Mouse (Mus musculus): ENCODE measurements at regions not wholly inside any gene's neighbourhood (a gene's known extent, or its start where the extent isn't known, plus 50 kb on each side); places are given as distances from the start of the nearest gene placed in this dataset.
A peak's percentile ranks its signal among the peaks of the same experiment; 100 is the strongest.

DNA sequence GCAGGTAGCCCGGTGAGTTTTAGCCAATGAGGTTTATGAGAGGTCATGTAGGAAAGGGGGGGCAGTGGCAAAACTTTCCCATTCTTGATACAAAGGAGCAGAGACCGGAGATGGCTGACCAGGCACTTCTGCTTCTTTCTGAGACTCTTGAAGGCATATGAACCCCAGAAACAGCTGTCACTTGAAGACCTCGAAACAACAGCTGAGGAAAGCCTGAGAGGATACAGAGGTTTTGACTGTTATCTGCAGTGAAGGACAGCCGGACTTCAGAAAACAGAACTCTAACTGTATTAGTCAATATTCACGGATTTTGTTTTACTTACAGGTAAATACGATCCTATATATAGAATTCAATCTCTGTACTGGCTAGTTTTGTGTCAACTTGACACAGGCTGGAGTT lies 50.0 kb upstream of the Tiparp start:
- 87% methylated on average over 6 of the region's 6 CpGs for WGBS
- ATAC-seq (ENCODE audit: insufficient number of reproducible peaks, insufficient read depth, low FRiP score, low TSS enrichment, low read depth): no peak
- no peak overlapping the region for H3K4me2 ChIP-seq
- no peak overlapping the region for H3K27ac ChIP-seq
- no peaks in the 10 kb centered on the region for H3K27me3 ChIP-seq
- no peaks in the 10 kb centered on the region for H3K9me3 ChIP-seq
- no peak overlapping the region for H3K4me3 ChIP-seq
- no peaks in the 10 kb centered on the region for H3K36me3 ChIP-seq
- H3K4me1 ChIP-seq: peaks cover 29% of the 10 kb centered on the region
- H3K9ac ChIP-seq: no peak overlapping the region

GRCm38 (mm10) chr3:65477111-65477510 lies 51.1 kb upstream of the Tiparp start:
- no peaks in the 10 kb centered on the region for H3K36me3 ChIP-seq
- H3K9ac ChIP-seq: no peak overlapping the region
- H3K4me2 ChIP-seq: no peak overlapping the region
- ATAC-seq (ENCODE audit: insufficient number of reproducible peaks, insufficient read depth, low FRiP score, low TSS enrichment, low read depth): no peak
- WGBS: 40% methylated on average over 4 of the region's 4 CpGs
- H3K27me3 ChIP-seq: no peaks in the 10 kb centered on the region
- H3K4me1 ChIP-seq: peaks cover 19% of the 10 kb centered on the region
- no peaks in the 10 kb centered on the region for H3K9me3 ChIP-seq
- no peak overlapping the region for H3K4me3 ChIP-seq
- no peak overlapping the region for H3K27ac ChIP-seq

- H3K4me1 ChIP-seq: peaks cover 17% of the 10 kb centered on the region; the same call in 1 of the 2 replicates
- H3K36me3 ChIP-seq: no peaks in the 10 kb centered on the region
- H3K27me3 ChIP-seq: no peaks in the 10 kb centered on the region
- no peak overlapping the region for H3K4me2 ChIP-seq
- H3K4me3 ChIP-seq: no peak overlapping the region
- no peak overlapping the region for H3K27ac ChIP-seq
- H3K9me3 ChIP-seq: no peaks in the 10 kb centered on the region
- 66% methylated on average over 19 of the region's 19 CpGs for WGBS
- no peak overlapping the region for H3K9ac ChIP-seq
- no peak for ATAC-seq (ENCODE audit: insufficient number of reproducible peaks, insufficient read depth, low FRiP score, low TSS enrichment, low read depth)
Measured at GRCm38 (mm10) chr3:65476091-65476953, 51.9 kb upstream of the Tiparp start.

GRCm38 (mm10) chr3:65474585-65474984 lies 53.6 kb upstream of the Tiparp start:
- no peaks in the 10 kb centered on the region for H3K36me3 ChIP-seq
- no peaks in the 10 kb centered on the region for H3K9me3 ChIP-seq
- H3K4me2 ChIP-seq: no peak overlapping the region
- H3K4me1 ChIP-seq: peaks cover 17% of the 10 kb centered on the region; the same call in 1 of the 2 replicates
- no peak overlapping the region for H3K4me3 ChIP-seq
- ATAC-seq (ENCODE audit: insufficient number of reproducible peaks, insufficient read depth, low FRiP score, low TSS enrichment, low read depth): no peak
- H3K27ac ChIP-seq: no peak overlapping the region
- WGBS: 46% methylated on average over 7 of the region's 7 CpGs
- H3K27me3 ChIP-seq: no peaks in the 10 kb centered on the region
- H3K9ac ChIP-seq: no peak overlapping the region

- Histone ChIP-seq H3K27ac (no peak overlapping the region), H3K27me3 (no peaks in the 10 kb centered on the region), H3K9me3 (no peaks in the 10 kb centered on the region), H3K4me1 (peaks cover 11% of the 10 kb centered on the region; the same call in 1 of the 2 replicates), H3K36me3 (no peaks in the 10 kb centered on the region), H3K4me2 (no peak overlapping the region), H3K4me3 (no peak overlapping the region), H3K9ac (no peak overlapping the region)
- 82% methylated on average over 7 of the region's 7 CpGs for WGBS
- ATAC-seq (ENCODE audit: insufficient number of reproducible peaks, insufficient read depth, low FRiP score, low TSS enrichment, low read depth): no peak
Measured at GRCm38 (mm10) chr3:65471796-65472195, 56.4 kb upstream of the Tiparp start.

DNA sequence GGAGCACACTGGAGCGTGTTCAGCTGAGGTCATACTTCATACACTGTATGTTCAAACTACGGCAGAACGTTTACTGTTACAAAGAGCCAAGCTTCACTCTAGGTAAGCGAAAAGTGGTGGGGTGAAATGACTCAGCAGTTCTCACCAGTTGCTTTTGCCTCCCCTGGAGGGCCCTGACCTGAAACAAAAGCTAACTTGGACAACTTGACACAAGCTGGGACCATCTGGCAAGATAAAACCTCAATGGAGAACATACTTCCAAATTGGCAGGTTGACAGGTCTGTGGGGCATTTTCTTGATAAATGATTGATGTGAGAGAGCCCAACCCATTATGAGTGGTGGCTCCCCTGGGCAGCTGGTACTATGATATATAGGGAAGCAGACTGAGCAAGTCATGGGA lies 59.0 kb upstream of the Tiparp start:
- Histone ChIP-seq H3K4me3 (no peak overlapping the region), H3K27me3 (no peaks in the 10 kb centered on the region), H3K4me2 (no peak overlapping the region), H3K9ac (no peak overlapping the region), H3K4me1 (peaks cover 4% of the 10 kb centered on the region; the same call in 1 of the 2 replicates), H3K27ac (no peak overlapping the region), H3K36me3 (no peaks in the 10 kb centered on the region), H3K9me3 (no peaks in the 10 kb centered on the region)
- ATAC-seq (ENCODE audit: insufficient number of reproducible peaks, insufficient read depth, low FRiP score, low TSS enrichment, low read depth): no peak
- WGBS: 82% methylated on average over 4 of the region's 4 CpGs

- H3K4me2 ChIP-seq: no peak overlapping the region
- H3K9me3 ChIP-seq: no peaks in the 10 kb centered on the region
- H3K4me1 ChIP-seq: peaks cover 4% of the 10 kb centered on the region; the same call in 1 of the 2 replicates
- H3K36me3 ChIP-seq: no peaks in the 10 kb centered on the region
- H3K27ac ChIP-seq: no peak overlapping the region
- H3K9ac ChIP-seq: no peak overlapping the region
- H3K27me3 ChIP-seq: no peaks in the 10 kb centered on the region
- H3K4me3 ChIP-seq: no peak overlapping the region
- ATAC-seq (ENCODE audit: insufficient number of reproducible peaks, insufficient read depth, low FRiP score, low TSS enrichment, low read depth): no peak
- 48% methylated on average over 5 of the region's 5 CpGs for WGBS
Measured at GRCm38 (mm10) chr3:65464769-65465168, 63.4 kb upstream of the Tiparp start.

DNA sequence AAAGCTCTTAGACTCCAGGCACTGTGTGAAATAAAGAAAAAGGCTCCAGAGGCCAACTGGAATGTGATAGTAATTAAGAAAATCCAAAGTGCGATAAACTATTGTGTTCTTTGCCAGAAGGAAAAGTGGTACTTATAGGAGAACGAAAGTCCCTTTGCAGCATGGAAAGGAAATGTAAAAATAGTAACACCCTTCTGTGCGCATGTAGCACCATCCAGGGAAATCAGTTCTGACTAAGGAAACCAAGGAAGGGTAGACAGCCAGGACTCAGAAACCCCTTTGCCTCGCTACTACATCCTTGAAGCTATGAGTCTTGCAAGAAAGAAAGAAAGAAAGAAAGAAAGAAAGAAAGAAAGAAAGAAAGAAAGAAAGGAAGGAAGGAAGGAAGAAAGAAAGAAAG lies 67.3 kb upstream of the Tiparp start:
- Histone ChIP-seq H3K9me3 (peaks cover 4% of the 10 kb centered on the region; the same call in 1 of the 2 replicates), H3K4me1 (peaks cover 6% of the 10 kb centered on the region), H3K27me3 (no peaks in the 10 kb centered on the region), H3K27ac (no peak overlapping the region), H3K4me2 (no peak overlapping the region), H3K36me3 (no peaks in the 10 kb centered on the region), H3K4me3 (no peak overlapping the region), H3K9ac (no peak overlapping the region)
- WGBS: 66% methylated on average over 4 of the region's 4 CpGs
- ATAC-seq (ENCODE audit: insufficient number of reproducible peaks, insufficient read depth, low FRiP score, low TSS enrichment, low read depth): no peak

DNA sequence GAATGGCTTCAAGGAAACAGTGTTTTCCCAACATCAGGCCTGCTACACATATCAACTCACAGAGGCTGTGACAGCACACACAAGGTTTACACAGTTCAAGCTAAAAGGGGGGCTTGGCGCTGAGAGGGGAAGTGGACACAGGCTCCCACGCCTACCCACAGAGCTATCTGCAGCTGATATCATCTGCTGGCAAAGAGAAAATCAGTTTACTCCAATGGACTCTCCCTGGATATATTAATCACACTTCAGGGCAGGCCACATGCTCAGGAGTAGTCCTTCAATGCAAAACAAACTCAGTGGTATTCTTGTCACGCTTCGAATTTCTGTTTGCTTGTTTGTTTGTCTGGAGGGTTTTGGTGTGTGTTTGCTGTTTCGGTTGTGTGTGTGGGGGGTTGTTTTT lies 67.3 kb upstream of the Ssr3 start:
- no peak for ATAC-seq (ENCODE audit: insufficient number of reproducible peaks, insufficient read depth, low FRiP score, low TSS enrichment, low read depth)
- no peak overlapping the region for H3K4me3 ChIP-seq
- H3K4me1 ChIP-seq: peaks cover 10% of the 10 kb centered on the region
- no peak overlapping the region for H3K4me2 ChIP-seq
- no peak overlapping the region for H3K27ac ChIP-seq
- H3K9ac ChIP-seq: no peak overlapping the region
- WGBS: 85% methylated on average over 5 of the region's 5 CpGs
- peaks cover 4% of the 10 kb centered on the region; the same call in 1 of the 2 replicates for H3K9me3 ChIP-seq
- no peaks in the 10 kb centered on the region for H3K36me3 ChIP-seq
- H3K27me3 ChIP-seq: no peaks in the 10 kb centered on the region

GRCm38 (mm10) chr3:65457931-65458330 lies 65.5 kb upstream of the Ssr3 start:
- 81% methylated on average over 6 of the region's 6 CpGs for WGBS
- H3K27me3 ChIP-seq: no peaks in the 10 kb centered on the region
- no peak overlapping the region for H3K4me2 ChIP-seq
- H3K36me3 ChIP-seq: no peaks in the 10 kb centered on the region
- peaks cover 10% of the 10 kb centered on the region for H3K4me1 ChIP-seq
- peaks cover 4% of the 10 kb centered on the region; the same call in 1 of the 2 replicates for H3K9me3 ChIP-seq
- H3K4me3 ChIP-seq: no peak overlapping the region
- H3K9ac ChIP-seq: no peak overlapping the region
- H3K27ac ChIP-seq: no peak overlapping the region
- ATAC-seq (ENCODE audit: insufficient number of reproducible peaks, insufficient read depth, low FRiP score, low TSS enrichment, low read depth): no peak

GRCm38 (mm10) chr3:65455597-65456284 lies 63.3 kb upstream of the Ssr3 start:
- 23% methylated on average over 14 of the region's 14 CpGs for WGBS
- H3K27me3 ChIP-seq: no peaks in the 10 kb centered on the region
- ATAC-seq (ENCODE audit: insufficient number of reproducible peaks, insufficient read depth, low FRiP score, low TSS enrichment, low read depth): peak; percentile 78; the same call in 1 of the 2 replicates
- H3K4me1 ChIP-seq: peaks cover 10% of the 10 kb centered on the region
- peak overlapping the region; percentile 88 for H3K27ac ChIP-seq
- H3K9ac ChIP-seq: peak overlapping the region; percentile 32; the same call in 1 of the 2 replicates
- peaks cover 4% of the 10 kb centered on the region; the same call in 1 of the 2 replicates for H3K9me3 ChIP-seq
- H3K36me3 ChIP-seq: no peaks in the 10 kb centered on the region
- H3K4me3 ChIP-seq: no peak overlapping the region
- peak overlapping the region; percentile 20 for H3K4me2 ChIP-seq

DNA sequence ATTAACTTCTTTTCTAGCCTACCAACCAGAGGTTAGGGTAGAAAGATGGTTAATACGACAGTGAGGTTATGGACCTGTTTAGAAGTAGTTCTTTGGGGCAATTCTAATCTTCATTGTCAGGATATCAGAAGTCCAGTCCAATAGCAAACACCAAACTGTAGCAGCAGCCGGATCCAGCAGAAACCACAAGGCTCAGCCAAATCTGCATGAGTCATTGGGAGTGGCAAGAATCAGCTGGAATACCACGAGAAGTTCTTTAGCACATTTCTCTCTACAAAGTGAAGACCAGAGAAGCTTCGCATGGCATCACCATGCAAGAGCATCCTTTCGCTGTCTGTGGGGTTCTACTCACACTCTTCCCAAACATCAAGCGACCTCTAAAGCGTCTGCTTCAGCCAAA lies 61.9 kb upstream of the Ssr3 start:
- Histone ChIP-seq H3K4me2 (no peak overlapping the region), H3K4me3 (no peak overlapping the region), H3K9me3 (peaks cover 4% of the 10 kb centered on the region; the same call in 1 of the 2 replicates), H3K9ac (no peak overlapping the region), H3K27ac (no peak overlapping the region), H3K4me1 (peaks cover 10% of the 10 kb centered on the region), H3K36me3 (no peaks in the 10 kb centered on the region), H3K27me3 (no peaks in the 10 kb centered on the region)
- no peak for ATAC-seq (ENCODE audit: insufficient number of reproducible peaks, insufficient read depth, low FRiP score, low TSS enrichment, low read depth)
- 91% methylated on average over 7 of the region's 7 CpGs for WGBS
